Mouse (Mus musculus): ENCODE data around the gene Erich6b. TPM values are rescaled to one million over a fixed set of nuclear protein-coding genes. Genes with fewer than 3 reads are reported as not detected.

The Erich6b gene
- total RNA-seq, 1 experiment: not detected

- Histone ChIP-seq H3K9ac (ENCODE audit: insufficient read depth, low read depth, low read length, poor library complexity, severe bottlenecking) (no peak overlapping the region), H3K36me3 (ENCODE audit: control insufficient read depth, insufficient read depth, low read length, poor library complexity, severe bottlenecking) (peaks cover 20% of the 10 kb centered on the region), H3K27ac (ENCODE audit: insufficient read depth, low read depth, low read length, poor library complexity, severe bottlenecking) (no peak overlapping the region), H3K4me1 (ENCODE audit: control insufficient read depth in 2 of 2, insufficient read depth in 2 of 2, low read length in 2 of 2, poor library complexity in 1 of 2) (no peaks in the 10 kb centered on the region), H3K9me3 (ENCODE audit: control insufficient read depth, insufficient read depth, low read depth, low read length) (no peaks in the 10 kb centered on the region), H3K4me3 (ENCODE audit: insufficient read depth in 1 of 2, low read depth in 1 of 2, low read length in 2 of 2, poor library complexity in 1 of 2, severe bottlenecking in 1 of 2) (no peak overlapping the region)
- TF ChIP-seq MAFK (IDR thresholded peaks at IDR 0.05; ENCODE audit: insufficient read depth, low read depth, low read length) (no peak), ZNF384 (IDR thresholded peaks at IDR 0.05; ENCODE audit: low read depth, low read length) (no peak), ZC3H11A (IDR thresholded peaks at IDR 0.05; ENCODE audit: borderline replicate concordance, low read depth, low read length) (no peak), HCFC1 (IDR thresholded peaks at IDR 0.05; ENCODE audit: borderline replicate concordance, insufficient read depth, low read length) (no peak), CHD2 (IDR thresholded peaks at IDR 0.05; ENCODE audit: low read depth, low read length) (no peak)
- in situ Hi-C loops (cut with MboI; ENCODE audit: low sequenced_read_pairs in 2 of 2, unreplicated experiment in 2 of 2): no loop called here
- DNase-seq (ENCODE audit: low read depth, low spot score): no peak
Measured at GRCm38 (mm10) chr14:75716410-75716809, 74.4 kb downstream of the Erich6b start.

Other genes with a start within 250 kb of the Erich6b start
- not detected in 2 replicates for gene Siah3, start 186.3 kb upstream of the Erich6b start, total RNA-seq (2012; rRNA removed)
- not detected in 2 replicates for gene Spert, start 49.1 kb upstream of the Erich6b start, total RNA-seq (2012; rRNA removed)
- 11.2 and 16.4 TPM in 2 replicates for gene Cog3, start 112.3 kb downstream of the Erich6b start, total RNA-seq (2012; rRNA removed)
- gene Slc25a30, start 144.8 kb downstream of the Erich6b start, total RNA-seq (2012; rRNA removed): 5.1 and 9.2 TPM in 2 replicates
- gene Tpt1, start 202.8 kb downstream of the Erich6b start, total RNA-seq (2012; rRNA removed): 592 and 613 TPM in 2 replicates

Measured in ES-E14 (cell line).